Comparison of ENCODE assay signal across 19 mouse cellular contexts in the genomic region with DNA sequence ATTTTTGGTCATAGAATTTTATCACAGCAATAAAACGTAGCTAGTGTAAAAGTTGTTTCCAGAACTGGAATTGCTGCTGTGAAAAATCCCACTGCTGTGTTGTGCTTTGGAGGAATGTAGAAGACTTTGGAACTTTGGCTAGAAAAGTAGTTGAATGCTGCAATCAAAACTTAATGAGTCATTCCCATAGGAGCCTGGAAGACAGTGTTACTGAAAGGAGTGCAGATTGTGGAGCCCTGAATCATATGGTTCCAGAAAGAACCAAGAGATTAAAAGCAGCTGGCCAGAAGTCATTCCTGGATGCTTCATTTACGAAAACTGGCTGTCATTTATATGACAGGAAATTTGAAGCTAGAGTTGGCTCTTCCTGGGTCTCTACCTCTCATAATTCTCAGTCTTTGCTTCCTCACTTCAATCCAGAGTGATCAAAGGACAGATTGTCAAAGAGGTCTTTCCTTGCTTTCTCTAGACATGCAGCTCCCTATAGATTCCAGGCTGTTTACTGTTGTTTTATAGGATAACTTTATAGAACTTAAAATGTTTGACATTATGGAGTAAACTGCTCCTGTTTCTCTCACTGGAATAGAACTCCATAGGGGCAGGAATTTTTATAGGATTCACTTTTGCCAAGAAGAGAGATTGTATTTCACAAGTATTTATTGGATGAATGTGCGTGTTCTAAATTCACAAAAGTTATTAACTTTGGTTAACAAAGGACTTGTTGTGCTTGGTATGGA.
DNase-seq lines count a peak whose midpoint lies in the region; ATAC-seq and TF ChIP-seq lines count a peak whose summit lies in the region.
"Had no signal": no experiment of that assay in that cellular context is flagged by ENCODE, and none has a peak within 500 bp of the region (broad histone marks: within the 10 kb centered on the region; RNA-seq: fewer than 3 reads in every experiment).

No protein-coding gene starts in this region.

- 0 out of 2 replicates have a peak, but pooled peaks cover 2% of the 10 kb centered on the region for H3K9me3 ChIP-seq in heart, embryonic 10.5 days
- H3K9me3 ChIP-seq in limb, embryonic 12.5 days = no peaks in the 10 kb centered on the region
- no peaks in the 10 kb centered on the region for H3K9me3 ChIP-seq in limb, embryonic 10.5 days (replicated peaks)
- H3K9me3 ChIP-seq in midbrain, embryonic 11.5 days (ENCODE audit: control insufficient read depth, low read length) = no peaks in the 10 kb centered on the region
- H3K9me3 ChIP-seq: G1E; neural tube, embryonic 15.5 days; stomach, embryonic 15.5 days had no signal

- intact Hi-C loops in left cerebral cortex, adult 2 months (cut with DNase I) = no loop called here

- no peak overlapping the region for H3K27ac ChIP-seq in heart, embryonic 10.5 days
- no peak overlapping the region for H3K27ac ChIP-seq in limb, embryonic 12.5 days
- no peak overlapping the region for H3K27ac ChIP-seq in limb, embryonic 10.5 days
- H3K27ac ChIP-seq in midbrain, embryonic 11.5 days (ENCODE audit: low read depth, low read length) = no peak overlapping the region
- H3K27ac ChIP-seq in left cerebral cortex, adult 2 months = no peak overlapping the region
- H3K27ac ChIP-seq: midbrain, embryonic 10.5 days; neural tube, embryonic 15.5 days; stomach, embryonic 15.5 days had no signal

- peak; percentile 4 to 31 for DNase-seq in heart, adult 18-20 months
- no peak for DNase-seq in heart, embryonic 10.5 days (ENCODE audit: low spot score)
- DNase-seq in limb, embryonic 10.5 days (ENCODE audit: low spot score) = no peak
- peak; percentile 54 for DNase-seq in NIH3T3 (ENCODE audit: low read depth)
- DNase-seq in large intestine, adult 2 months (ENCODE audit: low read depth, low spot score) = peak; percentile 37
- no peak for DNase-seq in midbrain, embryonic 11.5 days (ENCODE audit: low spot score, missing footprints)
- DNase-seq in left cerebral cortex, adult 2 months (ENCODE audit: extremely low spot score in 1 of 2, low spot score in 2 of 2) = no peak
- DNase-seq: adrenal gland, postnatal 14 days; cerebellum, postnatal 10 days; kidney, postnatal 10 days; liver, postnatal 0 days; retina, postnatal 1 day; spleen, adult 18-20 months; thymus, postnatal 14 days had no signal

- H3K36me3 ChIP-seq in heart, embryonic 10.5 days = no peaks in the 10 kb centered on the region
- H3K36me3 ChIP-seq in limb, embryonic 12.5 days = no peaks in the 10 kb centered on the region
- H3K36me3 ChIP-seq in limb, embryonic 10.5 days = no peaks in the 10 kb centered on the region
- H3K36me3 ChIP-seq in midbrain, embryonic 11.5 days (ENCODE audit: control insufficient read depth, insufficient read depth, low read length) = no peaks in the 10 kb centered on the region
- H3K36me3 ChIP-seq: G1E; midbrain, embryonic 10.5 days; neural tube, embryonic 15.5 days; stomach, embryonic 15.5 days had no signal

- no peak overlapping the region for H3K9ac ChIP-seq in limb, embryonic 12.5 days (replicated peaks)
- no peak overlapping the region for H3K9ac ChIP-seq in midbrain, embryonic 11.5 days (ENCODE audit: low read length)
- H3K9ac ChIP-seq: liver, postnatal 0 days; neural tube, embryonic 15.5 days; stomach, embryonic 15.5 days had no signal

- H3K4me3 ChIP-seq in heart, embryonic 10.5 days = no peak overlapping the region
- no peak overlapping the region for H3K4me3 ChIP-seq in limb, embryonic 12.5 days (replicated peaks)
- no peak overlapping the region for H3K4me3 ChIP-seq in limb, embryonic 10.5 days
- H3K4me3 ChIP-seq in midbrain, embryonic 11.5 days (ENCODE audit: low read depth, low read length) = no peak overlapping the region
- no peak overlapping the region for H3K4me3 ChIP-seq in left cerebral cortex, adult 2 months
- H3K4me3 ChIP-seq: midbrain, embryonic 10.5 days; neural tube, embryonic 15.5 days; stomach, embryonic 15.5 days had no signal

- peak; percentile 47; the same call in 1 of the 2 replicates for ATAC-seq in limb, embryonic 12.5 days (ENCODE audit: insufficient number of reproducible peaks, insufficient read depth, low FRiP score, low TSS enrichment, low read depth)
- ATAC-seq in midbrain, embryonic 11.5 days (ENCODE audit: low FRiP score) = no peak
- ATAC-seq: liver, postnatal 0 days had no signal

- WGBS in heart, embryonic 10.5 days = 87% methylated on average over 3 of the region's 3 CpGs
- 53% methylated on average over 3 of the region's 3 CpGs for WGBS in limb, embryonic 12.5 days
- WGBS in limb, embryonic 10.5 days = 82% methylated on average over 3 of the region's 3 CpGs
- WGBS in large intestine, adult 2 months = 30% methylated on average over 3 of the region's 3 CpGs
- WGBS in midbrain, embryonic 11.5 days = 88% methylated on average over 3 of the region's 3 CpGs

- no peak for TF ChIP-seq CTCF in left cerebral cortex, adult 2 months (IDR thresholded peaks at IDR 0.05)

- H3K27me3 ChIP-seq in heart, embryonic 10.5 days (ENCODE audit: insufficient read depth, poor library complexity, severe bottlenecking) = no peaks in the 10 kb centered on the region
- no peaks in the 10 kb centered on the region for H3K27me3 ChIP-seq in limb, embryonic 12.5 days
- H3K27me3 ChIP-seq in limb, embryonic 10.5 days (ENCODE audit: low read depth, poor library complexity, severe bottlenecking) = no peaks in the 10 kb centered on the region
- no peaks in the 10 kb centered on the region for H3K27me3 ChIP-seq in midbrain, embryonic 11.5 days (ENCODE audit: control insufficient read depth, insufficient read depth, low read length)
- H3K27me3 ChIP-seq: neural tube, embryonic 15.5 days; stomach, embryonic 15.5 days had no signal

- H3K4me1 ChIP-seq in heart, embryonic 10.5 days = no peaks in the 10 kb centered on the region
- no peaks in the 10 kb centered on the region for H3K4me1 ChIP-seq in limb, embryonic 12.5 days (replicated peaks)
- H3K4me1 ChIP-seq in limb, embryonic 10.5 days = no peaks in the 10 kb centered on the region
- peaks cover 4% of the 10 kb centered on the region; the same call in 1 of the 2 replicates for H3K4me1 ChIP-seq in midbrain, embryonic 11.5 days (ENCODE audit: control insufficient read depth, insufficient read depth, low read length)
- H3K4me1 ChIP-seq: neural tube, embryonic 15.5 days; stomach, embryonic 15.5 days had no signal

- H3K4me2 ChIP-seq in limb, embryonic 12.5 days = no peak overlapping the region
- no peak overlapping the region for H3K4me2 ChIP-seq in midbrain, embryonic 11.5 days
- H3K4me2 ChIP-seq: neural tube, embryonic 15.5 days; stomach, embryonic 15.5 days had no signal

Comparison
In these comparisons a context has a peak if more than half of its experiments do, and no peak if none do; other contexts are left out.
1. DNase-seq: peak in heart, adult 18-20 months (2 of 2), NIH3T3 (single experiment) and large intestine, adult 2 months (single experiment); none in heart, embryonic 10.5 days (single experiment), limb, embryonic 10.5 days (single experiment), midbrain, embryonic 11.5 days (single experiment) and left cerebral cortex, adult 2 months (0 of 2).